Mouse (Mus musculus) megakaryocyte progenitor cell, adult 5-6 weeks (primary cell): ENCODE results near the gene Pax5. TPM values are rescaled to one million over a fixed set of nuclear protein-coding genes. Genes with fewer than 3 reads are reported as not detected.

ENCODE experiments used
- ATAC-seq: replicated peaks from 2 replicates; pipeline ENCODE4 v1.8.0; 2016; ENCODE audit warnings: mild to moderate bottlenecking, moderate TSS enrichment, inconsistent platforms; ENCODE audit not compliant: poor library complexity
- total RNA-seq, 2 experiments: library from RNA; stranded (forward) in 1 of 2; stranded (reverse) in 1 of 2; fragments of 157-497, 149-512 nt in 1 of 2; fragments of 200-1000 nt in 1 of 2; gene quantifications; 2 replicates each; pipeline versions ENCODE4 v1.2.3 to v1.2.4; 2015 to 2017

The Pax5 gene
- total RNA-seq, 2 experiments from 2014 or later, result not detected

- no peak for ATAC-seq
Observed at GRCm38 (mm10) chr4:44605453-44605852, 104.8 kb downstream of the Pax5 start.

GRCm38 (mm10) chr4:44602257-44602801, 108.0 kb downstream of the Pax5 start:
- ATAC-seq, result no peak

- ATAC-seq, result no peak
Observed at GRCm38 (mm10) chr4:44601370-44601769, 108.9 kb downstream of the Pax5 start.

- ATAC-seq, result no peak
Observed at GRCm38 (mm10) chr4:44600875-44601274, 109.4 kb downstream of the Pax5 start.

- no peak for ATAC-seq
Observed at GRCm38 (mm10) chr4:44597965-44598364, 112.3 kb downstream of the Pax5 start.

GRCm38 (mm10) chr4:44593091-44593490, 117.2 kb downstream of the Pax5 start:
- ATAC-seq, result no peak

GRCm38 (mm10) chr4:44582687-44583086, 127.6 kb downstream of the Pax5 start:
- ATAC-seq, result peak; percentile 44; the same call in 1 of the 2 replicates

- ATAC-seq, result no peak; the same call in 1 of the 2 replicates
Observed at GRCm38 (mm10) chr4:44578591-44578990, 131.7 kb downstream of the Pax5 start.

- ATAC-seq, result no peak
Observed at GRCm38 (mm10) chr4:44577293-44577692, 133.0 kb downstream of the Pax5 start.

GRCm38 (mm10) chr4:44576786-44577185, 133.5 kb downstream of the Pax5 start:
- ATAC-seq, result no peak

GRCm38 (mm10) chr4:44573017-44573416, 137.3 kb downstream of the Pax5 start:
- no peak for ATAC-seq

- ATAC-seq, result no peak
Observed at GRCm38 (mm10) chr4:44572373-44572772, 137.9 kb downstream of the Pax5 start.

- ATAC-seq, result no peak
Observed at GRCm38 (mm10) chr4:44569138-44569537, 141.1 kb downstream of the Pax5 start.

- no peak for ATAC-seq
Observed at GRCm38 (mm10) chr4:44568666-44569065, 141.6 kb downstream of the Pax5 start.

- no peak for ATAC-seq
Observed at GRCm38 (mm10) chr4:44566401-44566800, 143.9 kb downstream of the Pax5 start.

GRCm38 (mm10) chr4:44565126-44566082, 144.9 kb downstream of the Pax5 start:
- no peak for ATAC-seq

- peak; percentile 69 for ATAC-seq
Observed at GRCm38 (mm10) chr4:44564602-44565001, 145.7 kb downstream of the Pax5 start.

- ATAC-seq, result no peak
Observed at GRCm38 (mm10) chr4:44560956-44561355, 149.3 kb downstream of the Pax5 start.

- ATAC-seq, result no peak
Observed at GRCm38 (mm10) chr4:44558564-44558955, 151.7 kb downstream of the Pax5 start.

- ATAC-seq, result no peak
Observed at GRCm38 (mm10) chr4:44557815-44558563, 152.3 kb downstream of the Pax5 start.

- ATAC-seq, result no peak
Observed at GRCm38 (mm10) chr4:44556586-44557281, 153.6 kb downstream of the Pax5 start.
